Mouse (Mus musculus): Measurements from ENCODE around the gene Iqgap2. TPM values are rescaled to one million over a fixed set of nuclear protein-coding genes. Genes with fewer than 3 reads are reported as not detected.

Gene Iqgap2
- polyA plus RNA-seq, 1 experiment from 2014 or later: 9.7 TPM

DNA sequence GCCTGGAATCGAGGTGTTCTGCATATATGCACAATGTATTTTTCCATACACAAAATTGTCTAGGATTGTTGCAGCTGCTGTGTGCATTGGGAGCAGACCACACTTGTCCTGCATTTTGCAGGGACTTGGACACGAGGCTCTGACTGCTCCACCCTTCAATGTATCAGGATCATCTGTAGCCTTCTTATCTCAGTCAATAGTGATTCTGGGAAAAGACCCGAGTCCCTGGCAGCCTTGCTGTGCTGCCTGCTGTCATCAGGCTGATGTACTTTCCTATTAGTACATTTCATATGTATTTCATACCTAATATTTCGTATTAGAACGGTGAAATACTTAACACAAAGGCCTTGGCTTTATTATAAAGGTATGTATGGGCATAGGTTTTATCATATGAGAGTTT is 221.2 kb downstream of the Iqgap2 start:
- Histone ChIP-seq H3K36me3 (peaks cover 34% of the 10 kb centered on the region), H3K27ac (no peak overlapping the region), H3K27me3 (ENCODE audit: low read depth, poor library complexity, severe bottlenecking) (no peaks in the 10 kb centered on the region), H3K4me1 (peaks cover 3% of the 10 kb centered on the region; the same call in 1 of the 2 replicates), H3K4me3 (no peak overlapping the region), H3K9me3 (replicated peaks) (no peaks in the 10 kb centered on the region)
- no peak for DNase-seq (ENCODE audit: low spot score)
- 89% methylated on average over 5 of the region's 5 CpGs for WGBS

DNA sequence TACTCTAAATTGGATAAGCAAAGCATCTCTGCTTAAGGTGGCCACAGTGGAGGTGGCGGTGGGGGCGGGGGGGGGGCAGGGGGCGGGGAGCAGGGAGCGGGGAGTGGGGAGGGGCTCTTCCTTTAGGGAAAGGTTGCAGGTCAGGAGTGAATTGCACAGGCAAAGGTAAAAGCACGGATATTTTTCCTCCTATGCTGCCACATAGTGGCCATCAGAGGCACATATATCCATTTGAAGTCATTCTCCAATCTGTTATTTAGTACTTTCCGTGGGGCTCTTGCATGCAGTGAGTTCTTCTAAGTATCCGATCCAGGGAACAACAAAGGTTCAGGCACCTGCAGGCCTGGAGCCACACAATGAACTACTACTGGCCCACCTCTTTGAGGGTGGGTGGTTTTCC is 224.5 kb downstream of the Iqgap2 start:
- no peaks in the 10 kb centered on the region for H3K9me3 ChIP-seq (replicated peaks)
- DNase-seq (ENCODE audit: low spot score): no peak
- H3K4me1 ChIP-seq: peaks cover 3% of the 10 kb centered on the region; the same call in 1 of the 2 replicates
- no peak overlapping the region for H3K4me3 ChIP-seq
- WGBS: 21% methylated on average over 7 of the region's 7 CpGs
- no peak overlapping the region for H3K27ac ChIP-seq
- H3K36me3 ChIP-seq: peaks cover 56% of the 10 kb centered on the region
- no peaks in the 10 kb centered on the region for H3K27me3 ChIP-seq (ENCODE audit: low read depth, poor library complexity, severe bottlenecking)

DNA sequence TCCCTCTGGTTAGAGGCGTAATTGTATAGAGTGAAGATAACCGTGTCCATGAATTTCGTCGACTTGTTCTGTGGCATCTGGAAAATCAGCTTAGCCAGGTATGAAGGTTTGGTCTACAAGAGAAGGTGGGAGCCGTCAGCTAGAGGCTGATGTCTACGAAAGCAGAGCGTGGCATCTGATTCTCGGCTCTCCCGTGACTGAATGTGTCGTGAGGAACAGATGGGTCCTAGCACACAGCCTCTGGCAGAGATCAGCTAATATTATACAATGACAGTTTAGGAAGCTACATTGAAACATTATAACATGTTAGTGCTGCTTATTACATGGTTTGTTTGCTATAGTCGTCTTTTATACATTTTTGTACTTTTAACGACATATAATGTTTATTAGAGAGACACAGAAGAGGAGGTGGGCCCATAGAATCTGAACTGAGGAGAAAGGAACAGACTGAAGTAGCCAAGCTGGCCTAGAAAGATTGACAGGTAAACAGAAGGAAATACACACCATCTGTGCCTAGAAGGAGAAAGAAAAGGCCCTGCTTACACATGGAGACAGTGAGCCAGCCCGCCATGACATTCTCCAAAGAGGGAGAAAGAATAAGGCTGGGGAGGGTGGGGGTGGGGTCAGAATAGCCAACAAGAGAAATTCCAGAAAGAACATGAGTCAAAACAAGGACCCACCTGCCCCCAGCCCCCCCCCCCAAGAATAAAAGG is 225.9 kb downstream of the Iqgap2 start:
- Histone ChIP-seq H3K36me3 (peaks cover 63% of the 10 kb centered on the region), H3K4me1 (peaks cover 3% of the 10 kb centered on the region; the same call in 1 of the 2 replicates), H3K9me3 (replicated peaks) (no peaks in the 10 kb centered on the region), H3K4me3 (no peak overlapping the region), H3K27me3 (ENCODE audit: low read depth, poor library complexity, severe bottlenecking) (no peaks in the 10 kb centered on the region), H3K27ac (no peak overlapping the region)
- no peak for DNase-seq (ENCODE audit: low spot score)
- 94% methylated on average over 13 of the region's 13 CpGs for WGBS

DNA sequence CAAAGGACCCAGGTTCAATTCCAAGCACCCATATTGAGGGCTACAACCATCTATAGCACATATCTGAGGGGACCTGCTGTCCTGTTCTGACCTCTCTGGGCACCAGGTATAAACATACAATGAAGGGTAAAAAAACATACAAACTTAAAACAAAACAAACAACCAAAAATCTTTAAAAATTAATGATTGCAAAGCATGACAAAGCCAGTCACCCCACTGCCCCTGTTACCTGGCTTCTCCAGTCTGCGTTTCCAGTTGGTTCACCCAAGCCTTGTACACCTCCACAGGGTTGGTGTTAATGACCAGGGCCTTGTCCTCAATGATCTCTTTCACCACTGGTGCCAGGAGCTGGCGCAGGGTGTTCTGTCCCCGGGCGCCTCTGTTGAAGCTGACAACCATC is 227.9 kb downstream of the Iqgap2 start:
- DNase-seq (ENCODE audit: low spot score): no peak
- 95% methylated on average over 4 of the region's 4 CpGs for WGBS
- Histone ChIP-seq H3K27me3 (ENCODE audit: low read depth, poor library complexity, severe bottlenecking) (no peaks in the 10 kb centered on the region), H3K27ac (no peak overlapping the region), H3K4me1 (peaks cover 3% of the 10 kb centered on the region; the same call in 1 of the 2 replicates), H3K9me3 (replicated peaks) (no peaks in the 10 kb centered on the region), H3K4me3 (no peak overlapping the region), H3K36me3 (peaks cover 61% of the 10 kb centered on the region)

DNA sequence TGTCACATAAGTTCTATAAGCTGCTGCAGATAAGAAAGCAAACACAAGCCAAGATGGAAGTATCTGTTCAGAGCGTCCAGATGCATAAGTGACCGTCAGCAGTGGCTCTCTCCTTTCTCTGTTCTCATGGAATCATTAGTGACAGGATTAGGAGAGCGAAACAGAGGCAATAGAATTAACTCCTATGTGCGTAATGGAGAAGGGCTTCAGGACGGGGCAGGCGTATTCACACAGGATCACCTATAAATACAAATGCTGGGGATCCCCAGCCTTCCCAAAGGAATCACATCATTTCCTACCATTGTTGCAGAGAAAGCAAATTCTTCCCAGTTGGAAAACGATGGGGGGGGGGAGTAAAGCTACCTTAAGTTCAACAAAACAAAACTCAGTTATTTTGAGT is 232.3 kb downstream of the Iqgap2 start:
- peaks cover 16% of the 10 kb centered on the region for H3K4me1 ChIP-seq
- WGBS: 90% methylated on average over 7 of the region's 7 CpGs

DNA sequence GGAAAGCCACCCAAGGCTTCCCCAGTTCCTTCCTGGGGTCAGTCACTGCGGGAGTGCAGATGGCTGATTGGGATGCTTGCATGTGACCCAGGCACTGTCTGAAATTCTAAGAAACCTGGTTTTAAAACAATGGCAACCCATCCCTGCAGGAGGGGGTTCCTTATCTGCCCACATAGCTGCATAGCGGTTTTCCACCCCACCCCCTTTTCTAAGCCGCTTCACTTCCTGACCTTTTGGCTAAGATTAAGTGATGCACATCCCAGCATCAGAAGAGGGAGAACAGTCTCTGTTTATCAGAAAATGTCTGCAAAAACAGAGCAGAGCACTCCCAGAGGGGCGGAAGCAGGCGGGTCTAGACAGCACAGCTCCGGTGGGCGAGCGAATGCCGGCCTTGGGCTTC is 234.6 kb downstream of the Iqgap2 start:
- H3K9me3 ChIP-seq (replicated peaks): no peaks in the 10 kb centered on the region
- 70% methylated on average over 9 of the region's 9 CpGs for WGBS
- no peaks in the 10 kb centered on the region for H3K27me3 ChIP-seq (ENCODE audit: low read depth, poor library complexity, severe bottlenecking)
- H3K4me1 ChIP-seq: peaks cover 22% of the 10 kb centered on the region
- DNase-seq (ENCODE audit: low spot score): no peak
- H3K36me3 ChIP-seq: peaks cover 37% of the 10 kb centered on the region
- H3K27ac ChIP-seq: no peak overlapping the region
- no peak overlapping the region for H3K4me3 ChIP-seq

More for the DNA sequence above, 232.3 kb downstream of the Iqgap2 start:
- Histone ChIP-seq H3K4me3 (no peak overlapping the region), H3K27ac (no peak overlapping the region), H3K36me3 (peaks cover 54% of the 10 kb centered on the region), H3K27me3 (ENCODE audit: low read depth, poor library complexity, severe bottlenecking) (no peaks in the 10 kb centered on the region), H3K9me3 (replicated peaks) (no peaks in the 10 kb centered on the region)
- no peak for DNase-seq (ENCODE audit: low spot score)

DNA sequence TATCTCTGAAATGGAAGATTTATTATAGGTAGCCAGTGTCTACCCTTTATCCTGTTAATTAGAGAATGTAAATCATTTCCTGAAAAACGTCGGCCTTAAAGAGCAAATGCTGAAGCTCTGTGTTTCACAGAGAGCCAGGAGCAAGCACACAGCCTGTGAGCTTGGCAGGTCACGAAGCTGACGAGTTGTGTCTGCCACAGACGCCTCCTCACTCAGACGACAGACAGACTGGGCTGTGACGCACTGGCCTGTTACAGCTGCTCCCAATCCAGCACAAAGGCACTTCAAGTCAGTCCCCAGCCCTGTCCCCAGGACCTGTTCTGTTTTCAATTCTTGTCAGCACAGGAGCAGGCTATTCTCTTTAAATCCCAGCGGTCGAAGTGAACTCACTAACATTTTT is 236.4 kb downstream of the Iqgap2 start:
- peaks cover 23% of the 10 kb centered on the region for H3K4me1 ChIP-seq
- H3K9me3 ChIP-seq (replicated peaks): no peaks in the 10 kb centered on the region
- H3K36me3 ChIP-seq: peaks cover 25% of the 10 kb centered on the region
- H3K27ac ChIP-seq: peak overlapping the region; percentile 59
- no peak overlapping the region for H3K4me3 ChIP-seq
- WGBS: 8% methylated on average over 9 of the region's 9 CpGs
- no peaks in the 10 kb centered on the region for H3K27me3 ChIP-seq (ENCODE audit: low read depth, poor library complexity, severe bottlenecking)
- peak; percentile 56 for DNase-seq (ENCODE audit: low spot score)

DNA sequence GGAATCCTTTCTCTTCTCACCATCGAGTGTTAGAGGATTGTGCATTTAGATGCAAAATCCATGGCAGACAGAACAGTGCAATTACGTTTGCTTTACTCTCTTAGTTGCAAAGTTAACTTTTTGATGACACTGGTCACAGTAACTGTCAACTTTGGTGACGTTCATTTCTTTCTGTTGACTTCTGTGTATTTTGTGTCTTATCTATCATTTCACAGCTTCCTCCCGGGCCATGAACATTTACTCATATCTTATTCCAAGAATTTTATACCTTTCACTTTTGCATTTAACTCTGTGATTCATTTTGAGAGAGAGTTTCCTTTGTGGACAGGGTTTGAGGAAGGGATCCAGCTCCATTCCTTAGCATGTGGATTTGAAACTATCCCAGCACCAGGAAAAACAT is 238.0 kb downstream of the Iqgap2 start:
- 84% methylated on average over 4 of the region's 4 CpGs for WGBS
- H3K4me3 ChIP-seq: no peak overlapping the region
- no peaks in the 10 kb centered on the region for H3K9me3 ChIP-seq (replicated peaks)
- no peak overlapping the region for H3K27ac ChIP-seq
- peaks cover 32% of the 10 kb centered on the region for H3K4me1 ChIP-seq
- H3K36me3 ChIP-seq: peaks cover 15% of the 10 kb centered on the region
- no peak for DNase-seq (ENCODE audit: low spot score)
- H3K27me3 ChIP-seq (ENCODE audit: low read depth, poor library complexity, severe bottlenecking): no peaks in the 10 kb centered on the region

DNA sequence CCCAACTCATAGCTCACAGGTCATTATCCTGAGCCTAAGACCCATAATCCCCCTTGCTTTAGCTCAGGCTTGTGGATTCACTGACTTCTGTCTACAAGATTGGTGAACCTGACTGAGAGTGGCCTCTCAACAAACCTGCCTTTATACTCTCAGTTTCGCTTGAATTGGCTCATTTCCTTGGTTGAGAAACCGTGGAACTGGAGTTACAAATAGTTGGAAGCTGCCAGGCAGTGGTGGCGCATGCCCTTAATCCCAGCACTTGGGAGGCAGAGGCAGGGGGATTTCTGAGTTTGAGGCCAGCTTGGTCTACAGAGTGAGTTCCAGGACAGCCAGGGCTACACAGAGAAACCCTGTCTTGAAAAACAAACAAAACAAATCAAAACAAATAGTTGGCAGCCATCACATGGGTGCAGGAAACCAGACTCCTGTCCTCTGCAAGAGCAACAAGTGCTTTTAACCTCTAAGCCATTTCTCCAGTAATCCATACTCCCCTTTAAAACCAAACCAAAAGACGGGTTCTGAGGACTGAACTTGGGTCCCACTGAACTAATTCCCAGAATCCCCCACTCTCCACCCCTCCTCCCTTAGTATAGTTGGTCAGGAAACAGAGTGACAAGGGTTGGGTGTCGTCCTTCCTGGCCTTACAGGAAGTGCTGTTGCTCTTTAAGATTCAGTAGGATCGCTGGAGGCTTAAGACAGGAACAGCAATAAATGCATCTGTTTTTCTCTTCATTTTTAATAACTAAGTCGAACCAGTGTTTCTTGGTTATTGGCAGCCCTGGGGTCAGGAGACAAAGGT is 239.7 kb downstream of the Iqgap2 start:
- Histone ChIP-seq H3K9me3 (replicated peaks) (no peaks in the 10 kb centered on the region), H3K4me3 (no peak overlapping the region), H3K27ac (no peak overlapping the region), H3K36me3 (0 out of 2 replicates have a peak, but pooled peaks cover 4% of the 10 kb centered on the region), H3K27me3 (ENCODE audit: low read depth, poor library complexity, severe bottlenecking) (no peaks in the 10 kb centered on the region), H3K4me1 (peaks cover 44% of the 10 kb centered on the region)
- 76% methylated on average over 7 of the region's 7 CpGs for WGBS
- DNase-seq (ENCODE audit: low spot score): no peak

DNA sequence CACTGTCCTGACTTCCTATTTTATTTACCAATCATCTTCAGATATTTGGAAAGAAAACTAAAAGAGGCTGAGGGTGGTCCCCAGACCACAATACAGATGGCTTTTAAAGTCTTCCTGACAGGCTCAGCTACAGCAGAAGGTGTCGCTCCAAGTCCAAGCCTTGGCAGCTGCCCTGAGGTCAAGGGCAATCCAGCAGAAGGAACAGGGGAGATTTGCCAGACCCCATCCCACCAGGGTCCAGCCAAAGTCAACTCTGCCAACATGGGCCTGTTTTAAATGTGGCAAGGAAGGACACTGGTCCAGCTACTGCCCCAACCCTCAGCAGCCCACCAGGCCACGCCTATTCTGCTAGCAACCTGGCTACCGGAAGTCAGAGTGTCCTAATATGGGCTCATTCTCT is 241.8 kb downstream of the Iqgap2 start:
- Histone ChIP-seq H3K4me1 (peaks cover 44% of the 10 kb centered on the region), H3K27ac (no peak overlapping the region), H3K27me3 (ENCODE audit: low read depth, poor library complexity, severe bottlenecking) (no peaks in the 10 kb centered on the region), H3K36me3 (peaks cover 14% of the 10 kb centered on the region; the same call in 1 of the 2 replicates), H3K4me3 (no peak overlapping the region), H3K9me3 (replicated peaks) (no peaks in the 10 kb centered on the region)
- no peak for DNase-seq (ENCODE audit: low spot score)
- 90% methylated on average over 3 of the region's 3 CpGs for WGBS

DNA sequence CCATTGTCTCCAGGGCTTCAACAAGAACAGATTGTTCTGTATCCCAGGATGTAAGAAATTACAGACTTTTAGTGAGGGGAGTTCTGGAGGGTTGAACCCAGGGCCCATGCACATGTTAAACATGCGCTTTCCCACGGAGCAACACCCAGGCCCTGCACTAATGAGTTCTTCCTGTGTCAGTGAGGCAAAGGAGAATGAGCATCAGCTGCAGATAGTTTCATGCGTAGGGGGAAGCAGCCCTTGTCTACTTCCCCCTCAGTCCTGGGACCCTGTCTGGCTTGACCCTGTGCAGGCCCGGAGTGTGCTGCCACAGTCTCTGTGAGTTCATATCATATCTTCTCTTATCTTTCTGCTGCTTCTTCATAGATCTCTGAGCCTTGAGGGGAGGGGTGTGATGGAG is 244.5 kb downstream of the Iqgap2 start:
- peaks cover 15% of the 10 kb centered on the region; the same call in 1 of the 2 replicates for H3K36me3 ChIP-seq

DNA sequence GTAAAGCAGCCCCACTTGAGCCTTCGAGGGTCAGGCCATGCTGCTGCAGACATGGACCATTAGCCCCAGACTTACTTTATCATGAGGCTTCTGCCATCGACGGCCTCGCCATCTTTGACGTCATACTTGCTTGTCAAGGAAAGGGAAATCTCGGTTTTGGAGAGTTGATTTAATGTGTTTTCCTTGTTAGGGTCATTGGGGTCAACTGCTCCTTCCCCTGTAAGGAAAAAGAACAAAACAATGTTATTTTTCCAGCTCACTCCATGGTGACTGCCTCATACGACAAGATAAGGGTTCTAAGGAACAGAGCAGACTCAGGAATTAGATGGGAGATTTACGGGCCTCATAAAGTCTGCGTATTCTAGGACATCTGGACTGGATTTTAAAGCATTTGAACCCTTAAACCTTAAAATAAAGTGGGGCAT is 245.0 kb downstream of the Iqgap2 start:
- Histone ChIP-seq H3K4me3 (no peak overlapping the region), H3K9me3 (replicated peaks) (no peaks in the 10 kb centered on the region), H3K27ac (peak overlapping the region; percentile 81; the same call in 1 of the 2 replicates), H3K36me3 (peaks cover 13% of the 10 kb centered on the region; the same call in 1 of the 2 replicates), H3K27me3 (ENCODE audit: low read depth, poor library complexity, severe bottlenecking) (no peaks in the 10 kb centered on the region), H3K4me1 (peaks cover 48% of the 10 kb centered on the region)
- 14% methylated on average over 9 of the region's 9 CpGs for WGBS
- no peak for DNase-seq (ENCODE audit: low spot score)

More for the DNA sequence above, 244.5 kb downstream of the Iqgap2 start:
- no peaks in the 10 kb centered on the region for H3K27me3 ChIP-seq (ENCODE audit: low read depth, poor library complexity, severe bottlenecking)
- DNase-seq (ENCODE audit: low spot score): peak; percentile 54
- no peak overlapping the region for H3K4me3 ChIP-seq
- no peaks in the 10 kb centered on the region for H3K9me3 ChIP-seq (replicated peaks)
- 19% methylated on average over 4 of the region's 4 CpGs for WGBS
- peaks cover 48% of the 10 kb centered on the region for H3K4me1 ChIP-seq
- H3K27ac ChIP-seq: peak overlapping the region; percentile 81

DNA sequence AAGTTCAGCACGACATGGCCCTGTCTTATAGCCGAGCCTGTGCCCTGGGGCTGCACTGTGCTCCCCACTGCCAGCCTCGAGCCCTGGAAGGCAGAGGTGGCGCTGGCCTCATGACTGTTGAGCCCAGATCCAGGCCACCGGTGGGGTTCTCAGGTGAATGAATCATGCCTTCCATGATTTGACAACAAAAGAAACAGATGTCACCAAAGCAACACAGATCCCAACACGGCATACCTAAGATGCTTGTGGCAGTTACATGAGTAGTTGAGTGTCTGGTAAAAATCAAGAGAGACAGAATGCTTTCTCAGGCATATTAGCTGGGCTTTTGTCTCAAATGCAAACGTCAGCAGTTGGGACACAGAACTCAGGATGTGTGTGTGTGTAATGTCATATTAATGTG is 248.0 kb downstream of the Iqgap2 start:
- DNase-seq (ENCODE audit: low spot score): no peak
- peaks cover 50% of the 10 kb centered on the region for H3K4me1 ChIP-seq
- no peak overlapping the region for H3K4me3 ChIP-seq
- WGBS: 50% methylated on average over 7 of the region's 7 CpGs
- no peaks in the 10 kb centered on the region for H3K9me3 ChIP-seq (replicated peaks)
- no peaks in the 10 kb centered on the region for H3K27me3 ChIP-seq (ENCODE audit: low read depth, poor library complexity, severe bottlenecking)
- H3K27ac ChIP-seq: peak overlapping the region; percentile 67
- H3K36me3 ChIP-seq: peaks cover 12% of the 10 kb centered on the region; the same call in 1 of the 2 replicates
